Mouse (Mus musculus) small intestine, adult 2 months (tissue): Measurements from ENCODE around the gene Rabl3.

Experiments
- CTCF ChIP-seq: fragments of 200-500 bp; IDR thresholded peaks from 2 replicates; pipeline ENCODE4 v1.5.1; 2012; ENCODE audit warnings: low read depth, mild to moderate bottlenecking, control low read depth, inconsistent platforms, low read length, moderate library complexity, mixed read lengths; ENCODE audit not compliant: insufficient replicate concordance, insufficient read length; ENCODE audit errors: extremely low read depth
- POLR2A ChIP-seq: fragments of 200-500 bp; IDR thresholded peaks from 2 replicates; pipeline ENCODE4 v1.6.1; 2012; ENCODE audit warnings: low read depth, mild to moderate bottlenecking, control low read depth, inconsistent platforms, low read length, moderate library complexity

DNA sequence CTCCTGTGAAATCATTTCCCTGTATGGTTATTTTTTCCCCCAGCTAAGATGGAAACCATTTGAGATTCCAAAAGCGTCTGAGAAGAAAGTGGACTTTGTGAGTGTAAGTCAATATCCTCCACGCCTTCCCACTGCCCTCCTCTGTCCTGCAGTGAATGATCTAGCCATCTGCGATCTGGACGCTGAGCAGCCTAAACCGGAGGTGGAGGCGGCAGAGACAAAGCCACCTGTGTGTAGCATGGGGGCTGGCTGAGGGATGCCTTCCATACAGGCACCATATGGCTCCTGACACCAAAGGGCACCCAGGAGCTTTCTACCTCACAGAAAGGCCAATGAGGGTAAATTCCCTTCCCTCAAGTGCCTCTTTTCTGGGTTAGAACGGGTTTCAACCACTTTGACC lies 71.4 kb downstream of the Rabl3 start:
- TF ChIP-seq CTCF, result no peak
- no peak for TF ChIP-seq POLR2A
